Mouse (Mus musculus) C2C12 (cell line): Measurements from ENCODE around the gene Gse1. TPM values are rescaled to one million over a fixed set of nuclear protein-coding genes. Genes with fewer than 3 reads are reported as not detected.

Experiments used
- H3K27me3 ChIP-seq: one replicate; pipeline ENCODE4 v1.6.1; 2011; ENCODE audit not compliant: control insufficient read depth, insufficient read depth, insufficient read length
- H3K36me3 ChIP-seq: one replicate; pipeline ENCODE4 v1.6.1; 2011; ENCODE audit not compliant: control insufficient read depth, insufficient read depth
- H3K4me3 ChIP-seq: one replicate; pipeline ENCODE4 v1.5.1; 2011; ENCODE audit warnings: mild to moderate bottlenecking, control low read depth; ENCODE audit not compliant: poor library complexity, insufficient read depth, severe bottlenecking
- H3K79me2 ChIP-seq: one replicate; pipeline ENCODE4 v1.6.1; 2011; ENCODE audit not compliant: control insufficient read depth, insufficient read depth
- H3K79me3 ChIP-seq: one replicate; pipeline ENCODE4 v1.6.1; 2011; ENCODE audit warnings: low read depth, control low read depth
- H3ac ChIP-seq: one replicate; pipeline ENCODE3; 2011; ENCODE audit warnings: low read depth; ENCODE audit not compliant: control insufficient read depth, insufficient read length
- CEBPB ChIP-seq: IDR thresholded peaks from one replicate; pipeline ENCODE4 v1.6.1; 2011; ENCODE audit warnings: low read depth, mild to moderate bottlenecking, control low read depth, moderate library complexity
- CTCF ChIP-seq: IDR thresholded peaks from one replicate; pipeline ENCODE4 v1.5.1; 2011; ENCODE audit not compliant: control insufficient read depth, insufficient read depth, insufficient read length
- FOSL1 ChIP-seq: IDR thresholded peaks from one replicate; pipeline ENCODE4 v1.8.0; 2011; ENCODE audit warnings: mild to moderate bottlenecking, low read length; ENCODE audit not compliant: poor library complexity, insufficient read depth, severe bottlenecking
- MAX ChIP-seq: IDR thresholded peaks from one replicate; pipeline ENCODE4 v1.6.1; 2011; ENCODE audit warnings: mild to moderate bottlenecking, control low read depth
- MYOD1 ChIP-seq: IDR thresholded peaks from one replicate; pipeline ENCODE4 v1.6.1; 2011; ENCODE audit warnings: low read depth; ENCODE audit not compliant: control insufficient read depth, insufficient read length
- MYOG ChIP-seq: IDR thresholded peaks from one replicate; pipeline ENCODE4 v1.6.1; 2011; ENCODE audit not compliant: control insufficient read depth, insufficient read length; ENCODE audit errors: extremely low read depth
- USF1 ChIP-seq: IDR thresholded peaks from one replicate; pipeline ENCODE4 v1.6.1; 2011; ENCODE audit warnings: low read depth, mild to moderate bottlenecking, control low read depth, moderate library complexity
- polyA plus RNA-seq: library from polyadenylated mRNA; unstranded; fragments of >200 nt; fragmentation: generic; extraction: Trizol; gene quantifications from one replicate; pipeline ENCODE4 v1.2.1, GENCODE M21; 2012; ENCODE audit warnings: missing spikeins

The Gse1 gene
- polyA plus RNA-seq, 1 experiment: 15.6 TPM

DNA sequence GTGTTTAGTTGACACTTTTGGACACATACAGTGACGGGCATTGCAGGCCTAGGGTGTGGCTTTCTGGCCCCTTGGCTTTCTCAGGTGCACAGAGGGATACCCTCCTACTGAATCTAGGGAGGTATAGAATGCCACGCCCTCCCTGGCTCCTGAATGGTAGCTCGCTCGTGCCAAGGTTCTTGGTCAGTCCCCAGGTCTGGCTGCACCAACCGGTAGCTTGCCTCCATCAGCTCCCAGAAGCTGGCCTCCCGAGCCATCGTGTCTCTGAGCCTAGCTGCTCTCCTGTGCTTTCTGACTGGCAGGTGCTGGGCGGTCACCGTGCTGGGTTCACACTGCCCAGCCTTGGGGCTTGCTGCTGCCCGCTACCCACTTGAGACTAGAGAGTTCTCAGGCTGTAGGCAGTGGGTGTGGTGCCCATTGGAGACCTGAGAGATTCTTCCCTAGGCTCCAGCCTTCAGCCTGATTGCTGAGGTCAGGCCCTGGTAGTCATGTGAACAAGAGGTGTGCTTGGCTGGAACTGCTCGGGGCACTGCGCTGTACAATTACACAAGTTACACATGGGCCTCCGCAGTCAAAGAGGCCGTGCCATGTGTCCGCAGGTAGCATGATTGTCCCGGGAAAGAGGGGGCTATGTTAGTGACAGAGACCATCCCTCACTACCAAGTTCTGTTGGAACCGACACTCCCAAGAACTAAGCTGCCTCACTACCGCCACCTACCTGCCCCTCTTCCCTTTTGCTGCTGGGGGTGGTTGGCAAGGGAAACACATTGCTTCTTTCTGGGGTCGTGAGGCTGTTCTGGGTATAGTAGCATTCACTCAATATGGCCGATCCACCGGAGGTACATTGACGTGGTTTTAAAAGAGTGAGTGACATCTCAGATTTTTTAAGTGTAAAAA is 333.5 kb downstream of the Gse1 start:
- H3K79me2 ChIP-seq: peaks cover 26% of the 10 kb centered on the region
- peak; percentile 55 for TF ChIP-seq CTCF
- TF ChIP-seq MYOG: no peak
- H3K79me3 ChIP-seq: no peaks in the 10 kb centered on the region
- peaks cover 6% of the 10 kb centered on the region for H3K36me3 ChIP-seq
- H3ac ChIP-seq: no peak overlapping the region
- H3K4me3 ChIP-seq: no peak overlapping the region
- H3K27me3 ChIP-seq: no peaks in the 10 kb centered on the region

DNA sequence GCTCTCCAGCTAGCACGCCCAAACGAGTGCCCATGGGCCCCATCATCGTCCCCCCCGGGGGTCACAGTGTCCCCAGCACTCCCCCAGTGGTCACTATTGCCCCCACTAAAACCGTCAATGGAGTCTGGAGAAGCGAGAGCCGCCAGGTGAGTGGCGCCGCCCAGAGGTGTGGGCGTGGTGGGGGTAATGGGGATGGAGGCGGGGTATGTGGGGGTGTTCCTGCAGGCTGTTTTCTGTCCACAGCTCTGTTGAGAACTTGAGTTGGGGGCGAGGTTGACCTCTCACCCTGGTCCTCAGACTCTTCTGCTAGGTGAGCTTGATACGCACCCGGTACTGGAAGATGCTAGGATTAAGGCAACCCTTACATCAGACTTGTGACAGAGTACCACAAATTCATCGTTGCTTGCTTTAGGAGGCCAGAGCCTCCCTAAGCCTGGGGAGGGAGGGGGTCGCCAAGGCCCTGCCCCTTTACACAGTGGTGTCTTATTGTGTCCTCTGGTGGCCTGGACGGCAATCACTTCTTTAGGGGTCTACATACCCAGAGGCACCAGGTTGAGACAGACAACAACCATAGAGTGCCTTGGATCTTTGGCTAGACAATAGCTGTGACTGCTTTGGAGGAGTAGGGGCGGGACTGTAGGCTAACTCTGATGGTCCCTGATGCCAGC is 334.6 kb downstream of the Gse1 start:
- TF ChIP-seq MYOG (no peak), MAX (no peak), CTCF (no peak), MYOD1 (no peak), USF1 (no peak), FOSL1 (no peak), CEBPB (no peak)
- peaks cover 15% of the 10 kb centered on the region for H3K36me3 ChIP-seq
- peak overlapping the region; percentile 46 for H3ac ChIP-seq
- no peak overlapping the region for H3K4me3 ChIP-seq
- H3K79me3 ChIP-seq: no peaks in the 10 kb centered on the region
- H3K27me3 ChIP-seq: no peaks in the 10 kb centered on the region
- peaks cover 26% of the 10 kb centered on the region for H3K79me2 ChIP-seq

DNA sequence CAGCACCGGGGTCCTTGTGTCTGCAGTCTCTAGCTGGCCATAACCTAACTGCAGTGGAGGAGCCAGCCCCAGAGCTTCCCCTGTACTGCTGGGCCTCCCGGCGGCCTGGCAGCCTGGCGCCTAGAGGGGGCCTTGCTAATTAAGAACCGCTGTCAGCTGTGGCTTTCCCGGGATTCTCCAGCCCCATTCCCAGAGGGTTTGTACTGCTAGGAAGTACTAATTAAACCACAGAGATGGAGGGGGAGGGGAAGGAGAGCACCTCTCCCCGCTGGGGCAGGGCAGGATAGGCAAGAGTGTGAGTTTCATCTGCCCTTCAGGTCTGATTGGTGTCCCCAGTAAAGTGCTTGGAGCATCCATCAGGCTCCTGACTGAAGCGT is 335.1 kb downstream of the Gse1 start:
- Histone ChIP-seq H3K79me3 (no peaks in the 10 kb centered on the region), H3K27me3 (no peaks in the 10 kb centered on the region), H3K4me3 (no peak overlapping the region), H3K79me2 (peaks cover 26% of the 10 kb centered on the region), H3K36me3 (peaks cover 16% of the 10 kb centered on the region), H3ac (peak overlapping the region; percentile 46)
- TF ChIP-seq MYOD1 (peak; percentile 32), CTCF (no peak), USF1 (no peak), FOSL1 (no peak), MAX (no peak), MYOG (no peak), CEBPB (no peak)

GRCm38 (mm10) chr8:120563851-120564837 is 335.9 kb downstream of the Gse1 start:
- no peaks in the 10 kb centered on the region for H3K27me3 ChIP-seq
- peaks cover 24% of the 10 kb centered on the region for H3K36me3 ChIP-seq
- H3K79me2 ChIP-seq: peaks cover 21% of the 10 kb centered on the region
- no peak overlapping the region for H3K4me3 ChIP-seq
- no peaks in the 10 kb centered on the region for H3K79me3 ChIP-seq
- peak overlapping the region; percentile 37 for H3ac ChIP-seq
- TF ChIP-seq MAX: peak; percentile 68
- no peak for TF ChIP-seq USF1
- no peak for TF ChIP-seq CTCF
- TF ChIP-seq MYOD1: peak; percentile 55
- peak; percentile 5 for TF ChIP-seq FOSL1
- TF ChIP-seq MYOG: no peak
- TF ChIP-seq CEBPB: no peak

- H3K36me3 ChIP-seq: peaks cover 35% of the 10 kb centered on the region
- H3K79me3 ChIP-seq: no peaks in the 10 kb centered on the region
- peak overlapping the region; percentile 43 for H3ac ChIP-seq
- no peak overlapping the region for H3K4me3 ChIP-seq
- H3K79me2 ChIP-seq: peaks cover 13% of the 10 kb centered on the region
- H3K27me3 ChIP-seq: no peaks in the 10 kb centered on the region
- TF ChIP-seq MAX (no peak), CEBPB (no peak), MYOD1 (no peak), MYOG (no peak), CTCF (no peak), USF1 (no peak), FOSL1 (no peak)
These were observed 337.0 kb downstream of the Gse1 start for GRCm38 (mm10) chr8:120565151-120565711.
